Mouse (Mus musculus): ENCODE data around the gene BC030870. TPM values are rescaled to one million over a fixed set of nuclear protein-coding genes. Genes with fewer than 3 reads are reported as not detected.

BC030870 gene
- total RNA-seq, 1 experiment = not detected

GRCm38 (mm10) chr8:65067031-65067430 lies 62.3 kb downstream of the BC030870 start:
- H3K4me1 ChIP-seq (ENCODE audit: control insufficient read depth in 2 of 2, insufficient read depth in 2 of 2, low read length in 2 of 2, poor library complexity in 1 of 2) = peaks cover 7 to 23% of the 10 kb centered on the region in 2 experiments; a peak in 3 of 4 replicates
- H3K36me3 ChIP-seq (ENCODE audit: control insufficient read depth, insufficient read depth, low read length, poor library complexity, severe bottlenecking) = no peaks in the 10 kb centered on the region
- TF ChIP-seq ZC3H11A (IDR thresholded peaks at IDR 0.05; ENCODE audit: borderline replicate concordance, low read depth, low read length) (no peak), MAFK (IDR thresholded peaks at IDR 0.05; ENCODE audit: insufficient read depth, low read depth, low read length) (no peak), HCFC1 (IDR thresholded peaks at IDR 0.05; ENCODE audit: borderline replicate concordance, insufficient read depth, low read length) (no peak), ZNF384 (IDR thresholded peaks at IDR 0.05; ENCODE audit: low read depth, low read length) (no peak), CHD2 (IDR thresholded peaks at IDR 0.05; ENCODE audit: low read depth, low read length) (no peak)
- in situ Hi-C loops (cut with MboI; ENCODE audit: low sequenced_read_pairs in 2 of 2, unreplicated experiment in 2 of 2) = no loop called here
- no peak for DNase-seq (ENCODE audit: low read depth, low spot score)
- H3K27ac ChIP-seq (ENCODE audit: insufficient read depth, low read depth, low read length, poor library complexity, severe bottlenecking) = peak overlapping the region; percentile 33; the same call in 1 of the 2 replicates
- no peak overlapping the region for H3K9ac ChIP-seq (ENCODE audit: insufficient read depth, low read depth, low read length, poor library complexity, severe bottlenecking)
- H3K4me3 ChIP-seq (ENCODE audit: insufficient read depth in 1 of 2, low read depth in 1 of 2, low read length in 2 of 2, poor library complexity in 1 of 2, severe bottlenecking in 1 of 2) = no peak overlapping the region
- H3K9me3 ChIP-seq (ENCODE audit: control insufficient read depth, insufficient read depth, low read depth, low read length) = no peaks in the 10 kb centered on the region

- TF ChIP-seq ZC3H11A (IDR thresholded peaks at IDR 0.05; ENCODE audit: borderline replicate concordance, low read depth, low read length) (no peak), HCFC1 (IDR thresholded peaks at IDR 0.05; ENCODE audit: borderline replicate concordance, insufficient read depth, low read length) (no peak), CHD2 (IDR thresholded peaks at IDR 0.05; ENCODE audit: low read depth, low read length) (no peak), ZNF384 (IDR thresholded peaks at IDR 0.05; ENCODE audit: low read depth, low read length) (no peak), MAFK (IDR thresholded peaks at IDR 0.05; ENCODE audit: insufficient read depth, low read depth, low read length) (no peak)
- Histone ChIP-seq H3K4me3 (ENCODE audit: insufficient read depth in 1 of 2, low read depth in 1 of 2, low read length in 2 of 2, poor library complexity in 1 of 2, severe bottlenecking in 1 of 2) (no peak overlapping the region), H3K36me3 (ENCODE audit: control insufficient read depth, insufficient read depth, low read length, poor library complexity, severe bottlenecking) (no peaks in the 10 kb centered on the region), H3K9me3 (ENCODE audit: control insufficient read depth, insufficient read depth, low read depth, low read length) (no peaks in the 10 kb centered on the region), H3K9ac (ENCODE audit: insufficient read depth, low read depth, low read length, poor library complexity, severe bottlenecking) (no peak overlapping the region), H3K4me1 (ENCODE audit: control insufficient read depth in 2 of 2, insufficient read depth in 2 of 2, low read length in 2 of 2, poor library complexity in 1 of 2) (peaks cover 7 to 23% of the 10 kb centered on the region in 2 experiments; a peak in 3 of 4 replicates), H3K27ac (ENCODE audit: insufficient read depth, low read depth, low read length, poor library complexity, severe bottlenecking) (peak overlapping the region; percentile 40; the same call in 1 of the 2 replicates)
- no peak for DNase-seq (ENCODE audit: low read depth, low spot score)
- in situ Hi-C loops (cut with MboI; ENCODE audit: low sequenced_read_pairs in 2 of 2, unreplicated experiment in 2 of 2) = no loop called here
Measured at GRCm38 (mm10) chr8:65065622-65066021, 63.7 kb downstream of the BC030870 start.

GRCm38 (mm10) chr8:65064071-65064470 lies 65.3 kb downstream of the BC030870 start:
- H3K9ac ChIP-seq (ENCODE audit: insufficient read depth, low read depth, low read length, poor library complexity, severe bottlenecking) = no peak overlapping the region
- in situ Hi-C loops (cut with MboI; ENCODE audit: low sequenced_read_pairs in 2 of 2, unreplicated experiment in 2 of 2) = no loop called here
- DNase-seq (ENCODE audit: low read depth, low spot score) = peak; percentile 41
- TF ChIP-seq CHD2 (IDR thresholded peaks at IDR 0.05; ENCODE audit: low read depth, low read length) (0 out of 2 replicates have a peak, but pooled peaks have one; percentile 26), HCFC1 (IDR thresholded peaks at IDR 0.05; ENCODE audit: borderline replicate concordance, insufficient read depth, low read length) (no peak)
- no peaks in the 10 kb centered on the region for H3K36me3 ChIP-seq (ENCODE audit: control insufficient read depth, insufficient read depth, low read length, poor library complexity, severe bottlenecking)
- no peak overlapping the region for H3K4me3 ChIP-seq (ENCODE audit: insufficient read depth in 1 of 2, low read depth in 1 of 2, low read length in 2 of 2, poor library complexity in 1 of 2, severe bottlenecking in 1 of 2)
- H3K4me1 ChIP-seq (ENCODE audit: control insufficient read depth in 2 of 2, insufficient read depth in 2 of 2, low read length in 2 of 2, poor library complexity in 1 of 2) = peaks cover 7 to 23% of the 10 kb centered on the region in 2 experiments; a peak in 3 of 4 replicates
- no peaks in the 10 kb centered on the region for H3K9me3 ChIP-seq (ENCODE audit: control insufficient read depth, insufficient read depth, low read depth, low read length)
- no peak overlapping the region for H3K27ac ChIP-seq (ENCODE audit: insufficient read depth, low read depth, low read length, poor library complexity, severe bottlenecking)

- H3K9me3 ChIP-seq (ENCODE audit: control insufficient read depth, insufficient read depth, low read depth, low read length) = no peaks in the 10 kb centered on the region
- H3K4me1 ChIP-seq (ENCODE audit: control insufficient read depth in 2 of 2, insufficient read depth in 2 of 2, low read length in 2 of 2, poor library complexity in 1 of 2) = peaks cover 7 to 23% of the 10 kb centered on the region in 2 experiments; a peak in 3 of 4 replicates
- no peaks in the 10 kb centered on the region for H3K36me3 ChIP-seq (ENCODE audit: control insufficient read depth, insufficient read depth, low read length, poor library complexity, severe bottlenecking)
- H3K9ac ChIP-seq (ENCODE audit: insufficient read depth, low read depth, low read length, poor library complexity, severe bottlenecking) = no peak overlapping the region
- no peak for DNase-seq (ENCODE audit: low read depth, low spot score)
- no peak overlapping the region for H3K4me3 ChIP-seq (ENCODE audit: insufficient read depth in 1 of 2, low read depth in 1 of 2, low read length in 2 of 2, poor library complexity in 1 of 2, severe bottlenecking in 1 of 2)
- TF ChIP-seq ZC3H11A (IDR thresholded peaks at IDR 0.05; ENCODE audit: borderline replicate concordance, low read depth, low read length) (no peak), HCFC1 (IDR thresholded peaks at IDR 0.05; ENCODE audit: borderline replicate concordance, insufficient read depth, low read length) (no peak), MAFK (IDR thresholded peaks at IDR 0.05; ENCODE audit: insufficient read depth, low read depth, low read length) (no peak), CHD2 (IDR thresholded peaks at IDR 0.05; ENCODE audit: low read depth, low read length) (no peak), ZNF384 (IDR thresholded peaks at IDR 0.05; ENCODE audit: low read depth, low read length) (no peak)
- in situ Hi-C loops (cut with MboI; ENCODE audit: low sequenced_read_pairs in 2 of 2, unreplicated experiment in 2 of 2) = no loop called here
- H3K27ac ChIP-seq (ENCODE audit: insufficient read depth, low read depth, low read length, poor library complexity, severe bottlenecking) = no peak overlapping the region; the same call in 1 of the 2 replicates
Measured at GRCm38 (mm10) chr8:65062195-65062594, 67.2 kb downstream of the BC030870 start.

GRCm38 (mm10) chr8:65056722-65057121 lies 72.6 kb downstream of the BC030870 start:
- H3K36me3 ChIP-seq (ENCODE audit: control insufficient read depth, insufficient read depth, low read length, poor library complexity, severe bottlenecking) = no peaks in the 10 kb centered on the region
- H3K9me3 ChIP-seq (ENCODE audit: control insufficient read depth, insufficient read depth, low read depth, low read length) = no peaks in the 10 kb centered on the region
- H3K27ac ChIP-seq (ENCODE audit: insufficient read depth, low read depth, low read length, poor library complexity, severe bottlenecking) = no peak overlapping the region; the same call in 1 of the 2 replicates
- no peak overlapping the region for H3K9ac ChIP-seq (ENCODE audit: insufficient read depth, low read depth, low read length, poor library complexity, severe bottlenecking)
- no peak for DNase-seq (ENCODE audit: low read depth, low spot score)
- no peak overlapping the region for H3K4me3 ChIP-seq (ENCODE audit: insufficient read depth in 1 of 2, low read depth in 1 of 2, low read length in 2 of 2, poor library complexity in 1 of 2, severe bottlenecking in 1 of 2)
- in situ Hi-C loops (cut with MboI; ENCODE audit: low sequenced_read_pairs in 2 of 2, unreplicated experiment in 2 of 2) = no loop called here
- TF ChIP-seq ZC3H11A (IDR thresholded peaks at IDR 0.05; ENCODE audit: borderline replicate concordance, low read depth, low read length) = no peak
- no peak for TF ChIP-seq CHD2 (IDR thresholded peaks at IDR 0.05; ENCODE audit: low read depth, low read length)
- TF ChIP-seq ZNF384 (IDR thresholded peaks at IDR 0.05; ENCODE audit: low read depth, low read length) = no peak
- peaks cover 2 to 14% of the 10 kb centered on the region in 2 experiments; a peak in 3 of 4 replicates for H3K4me1 ChIP-seq (ENCODE audit: control insufficient read depth in 2 of 2, insufficient read depth in 2 of 2, low read length in 2 of 2, poor library complexity in 1 of 2)

All from ES-E14 (cell line).